Mouse (Mus musculus) ZHBTc4 (cell line): ENCODE data around the gene Cdk14.
"Not testable (repeated sequence)": the region's sequence is repeated elsewhere in the genome, so short reads cannot be mapped to it uniquely, and the experiment has no call there.

Source experiments
- DNase-seq: peaks from one replicate; pipeline ENCODE4 v3.0.0-alpha.2; 2011; ENCODE audit warnings: low read depth, low spot score

Cdk14 gene

DNA sequence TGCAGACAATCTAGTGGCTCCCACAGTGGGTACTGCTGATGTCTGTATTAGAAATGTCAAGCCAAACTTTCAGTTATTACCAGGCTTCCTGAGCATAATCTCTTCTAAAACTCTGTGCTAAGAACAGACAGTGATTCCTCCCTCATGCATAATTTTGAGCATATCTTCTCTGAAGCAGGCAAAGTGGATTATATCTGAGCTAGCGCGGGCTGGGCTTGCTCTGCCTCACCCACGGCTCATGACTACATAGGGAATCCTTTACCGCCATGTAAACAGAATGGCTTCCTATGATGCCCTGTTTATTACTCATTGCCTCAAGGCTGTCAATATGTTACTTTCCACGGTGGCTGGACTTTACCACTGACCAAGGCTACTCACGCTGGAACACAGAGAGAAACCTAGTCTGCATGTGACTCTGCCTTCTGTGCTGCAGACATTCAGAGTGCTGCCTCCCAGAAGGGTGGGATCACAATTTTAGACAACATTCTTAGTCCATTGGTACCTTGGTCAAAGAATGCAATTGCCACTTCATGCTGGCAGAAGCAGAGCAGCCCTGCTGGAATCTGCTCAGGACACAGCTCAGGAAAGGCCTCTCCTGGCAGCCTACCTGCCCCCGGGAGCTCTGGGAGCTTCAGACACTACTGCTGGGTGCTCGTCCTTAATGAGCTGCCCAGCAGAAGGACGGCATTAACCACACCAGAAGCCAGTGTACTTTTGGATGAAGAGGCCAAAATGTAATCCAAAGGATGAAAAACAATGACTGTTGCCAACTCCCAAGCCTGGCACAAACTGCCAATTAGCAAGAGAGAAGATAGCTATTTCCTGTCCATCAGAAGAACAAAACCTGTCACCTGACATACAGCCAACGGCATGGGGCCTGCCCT is 503.5 kb downstream of the Cdk14 start:
- no peak for DNase-seq

DNA sequence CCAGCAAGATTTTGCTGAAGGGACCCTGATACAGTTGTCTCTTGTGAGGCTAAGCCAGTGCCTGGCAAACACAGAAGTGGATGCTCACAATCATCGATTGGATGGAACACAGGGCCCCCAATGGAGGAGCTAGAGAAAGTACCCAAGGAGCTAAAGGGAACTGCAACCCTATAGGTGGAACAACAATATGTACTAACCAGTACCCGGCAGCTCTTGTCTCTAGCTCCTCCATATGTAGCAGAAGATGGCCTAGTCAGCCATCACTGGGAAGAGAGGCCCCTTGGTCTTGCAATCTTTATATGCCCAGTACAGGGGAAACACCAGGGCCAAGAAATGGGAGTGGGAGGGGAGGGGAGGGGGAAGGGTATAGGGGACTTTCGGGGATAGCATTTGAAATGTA is 515.2 kb downstream of the Cdk14 start:
- not testable (repeated sequence) for DNase-seq

DNA sequence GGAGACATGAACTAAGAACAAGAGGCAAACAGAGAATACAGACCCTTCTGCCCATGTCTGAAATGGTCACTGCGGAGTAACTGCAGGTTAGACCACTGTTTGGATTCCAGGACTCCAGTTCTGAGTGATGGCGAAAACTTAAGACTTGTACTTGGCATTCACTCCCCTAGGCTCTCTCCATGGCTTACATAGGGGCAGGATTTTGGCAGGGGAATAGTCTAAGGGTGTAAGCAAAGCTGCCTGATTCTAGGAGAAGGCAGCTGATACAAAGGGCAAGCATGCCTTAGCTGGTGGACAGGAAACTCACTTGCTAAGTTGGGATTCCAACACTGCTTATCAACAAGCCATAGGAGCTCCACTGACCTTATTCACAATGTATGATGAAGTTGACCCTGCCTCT is 521.9 kb downstream of the Cdk14 start:
- DNase-seq = no peak

DNA sequence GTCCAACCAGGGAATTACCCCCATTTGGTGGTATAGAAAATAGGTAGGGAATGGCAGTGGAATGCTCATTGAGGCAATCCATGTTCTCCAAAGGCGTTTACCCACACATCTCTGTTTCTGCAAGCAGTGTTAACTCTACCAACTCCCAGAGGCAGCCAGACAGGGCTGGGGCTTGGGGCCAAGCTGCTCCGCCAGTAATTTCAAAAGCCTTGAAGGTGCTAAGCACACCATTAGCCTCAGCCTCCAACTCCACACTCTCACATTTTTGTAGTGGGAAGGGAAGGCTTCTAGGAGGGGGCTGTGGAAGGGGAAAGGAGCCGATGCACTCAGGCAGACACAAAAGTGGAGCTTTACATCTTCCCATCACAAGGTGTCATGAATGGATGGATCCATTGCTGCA is 525.1 kb downstream of the Cdk14 start:
- no peak for DNase-seq

DNA sequence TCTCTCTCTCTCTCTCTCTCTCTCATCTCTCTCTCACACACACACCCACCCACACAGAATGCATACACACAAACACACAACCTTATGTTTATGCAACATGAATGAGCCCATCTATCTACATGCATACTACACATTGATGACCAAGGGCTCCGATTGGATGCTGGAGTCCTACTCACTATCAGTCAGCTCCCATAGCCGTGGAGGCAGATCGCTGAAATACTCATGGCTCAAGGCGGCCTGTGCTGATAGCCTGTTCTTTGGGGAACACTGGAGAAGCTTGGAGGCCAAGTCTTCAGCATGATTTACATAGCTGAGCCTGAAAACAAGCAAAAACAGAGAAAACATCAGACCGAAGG is 526.3 kb downstream of the Cdk14 start:
- no peak for DNase-seq

DNA sequence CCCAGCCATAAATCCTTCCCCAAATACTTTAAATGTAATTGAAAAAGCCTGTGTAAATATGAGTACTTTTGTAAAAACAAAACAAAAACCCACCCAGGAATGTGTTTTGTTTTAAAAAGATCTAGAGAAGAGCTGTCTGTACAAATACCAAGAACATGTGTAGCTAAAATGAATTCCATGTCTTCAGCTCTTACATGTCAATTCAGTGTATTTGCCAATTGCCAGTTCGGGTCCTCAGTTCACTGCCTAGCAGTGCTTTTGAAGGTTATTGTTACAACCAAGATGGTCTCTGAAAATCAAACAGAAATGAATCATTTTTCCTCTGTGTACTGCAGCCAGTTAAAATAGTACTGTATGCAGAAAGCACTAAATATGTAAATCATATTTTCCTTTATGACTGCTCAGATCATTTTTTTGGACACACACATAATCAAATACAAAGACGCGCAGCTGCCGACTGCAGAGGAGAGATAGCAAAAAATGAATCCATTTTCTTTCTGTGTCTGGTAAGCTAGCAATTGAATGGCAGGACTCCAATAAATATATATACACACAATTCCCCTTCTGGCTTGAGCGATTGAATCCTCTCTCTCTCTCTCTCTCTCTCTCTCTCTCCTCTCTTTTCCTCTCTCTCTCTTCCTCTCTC is 526.8 kb downstream of the Cdk14 start:
- DNase-seq = no peak

DNA sequence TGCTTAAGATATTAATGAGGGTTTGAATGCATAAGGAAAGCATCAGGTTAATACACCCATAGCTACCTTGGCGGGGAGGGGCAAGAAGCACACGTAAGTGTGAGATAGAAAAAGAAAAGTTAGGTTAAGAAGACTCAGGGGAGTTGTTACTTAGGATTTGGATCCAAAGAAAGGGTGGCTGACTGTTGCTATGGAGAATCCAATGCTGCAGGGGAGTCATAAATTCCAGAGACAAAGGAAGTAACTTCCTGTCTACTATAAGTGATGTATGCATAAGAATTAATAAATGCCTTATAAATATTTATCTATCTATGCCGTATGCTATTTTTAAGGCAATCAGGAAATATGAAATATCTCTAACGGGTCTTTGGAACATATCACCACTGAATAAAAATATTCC is 527.4 kb downstream of the Cdk14 start:
- DNase-seq = no peak

DNA sequence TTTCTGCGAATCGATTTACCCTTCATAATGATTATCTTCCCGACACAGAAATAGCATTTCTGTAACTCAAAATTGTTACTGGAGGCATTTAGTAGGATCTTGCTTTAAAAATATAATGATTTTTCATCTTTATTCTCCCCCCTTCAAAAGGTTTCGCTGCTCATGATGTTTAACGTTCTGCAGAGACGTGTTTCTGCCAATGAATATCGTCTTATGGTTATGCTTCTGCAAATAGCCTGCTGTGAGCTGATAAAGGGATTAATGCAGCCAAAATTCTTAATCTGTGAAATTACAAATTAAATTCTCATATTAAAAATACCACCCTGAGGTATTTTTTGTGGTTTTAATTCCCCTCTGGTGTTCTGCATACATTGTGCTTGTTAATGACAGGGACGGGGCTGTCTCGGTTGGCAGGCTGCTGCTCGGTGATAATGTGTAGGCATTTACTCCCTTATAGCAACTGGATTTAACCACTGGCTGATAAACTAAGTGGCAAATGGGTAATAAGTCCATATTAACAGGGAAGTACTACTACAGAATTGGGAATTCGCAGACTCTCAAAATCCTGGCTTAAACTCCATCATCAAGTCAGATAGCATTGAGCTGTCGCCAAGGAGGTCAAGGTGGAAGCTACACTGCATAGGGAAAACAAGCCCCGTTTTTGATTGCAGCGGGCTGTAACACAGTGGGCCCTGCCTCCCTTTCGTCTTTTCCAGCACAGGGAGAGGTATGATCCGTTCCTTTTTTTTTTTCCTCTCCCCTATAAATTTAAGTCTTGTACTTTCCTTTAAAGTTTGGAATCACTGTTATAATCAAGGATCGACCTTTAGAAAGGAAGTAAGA is 528.0 kb downstream of the Cdk14 start:
- no peak for DNase-seq

DNA sequence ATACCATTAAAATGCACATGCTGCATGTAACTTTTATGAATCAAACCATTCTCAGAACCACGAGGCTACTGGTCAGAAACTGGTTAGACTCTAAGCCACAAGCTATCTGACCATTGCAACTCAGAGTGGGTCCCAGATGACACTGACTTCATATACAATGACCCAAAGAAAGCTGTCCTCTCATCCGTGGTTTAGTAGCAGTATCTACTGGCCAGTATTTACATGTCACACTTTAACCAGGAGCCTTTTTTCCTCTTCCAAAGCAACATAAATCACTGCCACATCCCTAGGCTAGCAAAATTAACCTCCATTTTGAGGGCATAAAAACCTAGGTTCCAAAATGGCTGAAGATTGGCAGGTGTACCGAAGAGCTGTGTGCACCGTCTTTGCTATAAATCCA is 533.0 kb downstream of the Cdk14 start:
- no peak for DNase-seq

DNA sequence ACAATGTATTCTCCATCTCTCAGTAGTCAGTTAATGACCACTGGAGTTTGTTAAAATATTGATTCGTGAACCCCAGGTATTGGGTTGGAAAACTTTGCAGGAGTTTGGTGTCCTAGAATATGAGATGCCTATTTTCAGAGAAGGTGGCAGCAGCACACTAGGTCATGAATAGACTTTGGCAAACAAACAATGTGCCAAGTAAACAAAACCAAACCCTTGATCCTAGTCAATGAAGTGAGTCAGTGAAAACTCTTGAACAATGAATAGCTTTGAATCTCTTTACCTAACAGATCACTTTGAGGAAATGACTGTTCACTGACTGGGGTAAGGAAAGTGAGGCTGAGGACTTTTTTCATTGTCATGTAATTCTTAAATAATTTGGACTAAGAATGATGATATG is 537.3 kb downstream of the Cdk14 start:
- no peak for DNase-seq

DNA sequence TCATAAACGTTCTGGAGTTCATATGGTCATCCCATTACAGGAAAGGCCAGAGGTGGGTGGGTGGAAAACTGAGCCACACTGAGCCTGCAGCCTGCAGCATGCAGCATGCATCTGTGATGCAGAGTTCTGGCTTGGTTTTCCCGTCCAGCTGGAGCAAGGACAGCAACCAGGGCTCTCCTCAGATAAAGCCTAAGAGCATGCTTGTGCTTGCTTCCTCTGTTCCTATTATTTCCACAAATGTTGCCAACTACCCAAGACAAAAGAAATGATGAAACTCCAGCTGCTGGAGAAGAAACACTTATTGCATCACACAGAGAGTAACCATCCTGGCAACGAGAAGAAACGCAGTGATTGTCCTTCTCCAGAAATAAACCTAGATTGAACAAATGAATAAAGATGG is 539.8 kb downstream of the Cdk14 start:
- no peak for DNase-seq

DNA sequence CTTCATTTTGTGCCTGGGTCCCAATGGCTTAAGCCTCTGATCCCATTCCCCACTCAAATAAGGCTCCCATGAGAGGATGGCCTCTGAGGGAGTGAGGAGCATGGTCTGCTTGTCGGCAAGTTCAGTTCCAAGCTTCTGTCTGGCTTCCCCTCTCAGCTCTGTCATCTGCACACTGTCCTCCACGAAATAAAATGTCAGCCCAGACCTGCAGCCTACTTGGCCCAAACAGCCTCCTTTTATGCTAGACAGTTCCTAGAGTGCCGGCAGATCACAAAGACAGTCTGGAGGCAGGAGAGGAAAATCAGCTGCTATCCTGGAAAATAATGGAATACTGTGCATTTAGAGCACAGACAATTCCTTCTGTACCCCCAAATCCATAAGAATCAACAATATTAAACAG is 541.2 kb downstream of the Cdk14 start:
- no peak for DNase-seq

DNA sequence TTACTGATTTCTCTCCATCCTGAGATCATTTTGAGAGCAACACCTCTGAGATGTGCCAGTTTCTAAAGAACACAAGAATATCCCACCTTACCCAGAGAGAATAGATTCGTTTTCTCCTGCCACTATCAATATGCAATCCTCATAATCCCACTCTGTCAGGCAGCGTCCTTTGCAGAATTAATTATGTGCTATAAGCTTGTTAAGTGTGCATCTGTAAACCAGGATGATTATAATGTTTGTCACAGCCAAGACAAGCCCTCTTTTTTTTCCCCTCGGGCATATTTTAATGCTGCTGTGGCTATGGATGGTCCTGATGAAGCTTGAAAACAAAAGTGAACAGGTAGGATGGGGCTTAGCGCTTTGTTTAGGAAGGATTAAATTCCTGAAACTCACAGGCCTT is 542.5 kb downstream of the Cdk14 start:
- DNase-seq = no peak

DNA sequence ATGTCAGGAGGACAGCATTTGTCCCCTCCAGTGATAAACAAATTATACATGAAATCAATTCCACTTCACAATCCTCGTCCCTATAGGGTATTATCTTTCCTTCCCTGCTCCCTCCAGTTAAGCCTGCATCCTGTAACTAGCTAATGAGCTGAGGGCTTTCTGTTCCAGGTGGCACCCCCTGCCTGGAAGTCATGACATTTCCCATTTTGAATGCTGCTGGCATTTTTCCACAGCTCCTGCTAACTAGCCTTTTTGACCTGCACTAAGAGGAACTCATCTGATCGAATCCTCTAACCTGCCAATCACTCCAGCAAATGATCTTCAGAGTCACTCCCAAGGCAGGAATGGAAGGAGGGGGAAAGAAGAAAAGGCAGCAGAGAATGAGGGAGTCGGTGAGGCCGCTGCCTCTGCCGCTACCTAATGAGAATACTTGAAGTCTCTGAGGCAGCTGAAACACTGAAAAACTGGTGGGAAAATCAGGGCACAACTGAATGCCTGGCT is 542.9 kb downstream of the Cdk14 start:
- DNase-seq = no peak

DNA sequence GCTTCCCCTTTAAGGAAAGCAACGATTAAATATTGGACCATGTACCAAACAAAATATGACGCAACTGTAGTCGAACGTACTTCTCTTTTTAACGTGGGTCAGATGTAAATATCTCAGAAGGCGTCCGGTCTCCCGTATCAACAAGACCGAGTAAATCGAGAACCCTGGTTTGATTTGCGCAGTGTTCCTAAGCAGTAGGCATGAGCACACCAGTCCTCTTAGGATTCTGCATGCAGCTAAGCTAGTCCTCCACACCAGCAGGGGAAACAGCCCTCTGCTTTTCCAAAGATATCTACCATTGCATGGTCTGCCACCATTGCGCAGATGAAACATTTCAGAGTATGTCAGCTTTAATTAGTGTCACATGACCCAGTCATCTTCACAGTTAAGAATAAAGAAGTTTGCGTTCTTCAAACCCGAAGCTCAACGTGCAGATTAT is 543.4 kb downstream of the Cdk14 start:
- no peak for DNase-seq

DNA sequence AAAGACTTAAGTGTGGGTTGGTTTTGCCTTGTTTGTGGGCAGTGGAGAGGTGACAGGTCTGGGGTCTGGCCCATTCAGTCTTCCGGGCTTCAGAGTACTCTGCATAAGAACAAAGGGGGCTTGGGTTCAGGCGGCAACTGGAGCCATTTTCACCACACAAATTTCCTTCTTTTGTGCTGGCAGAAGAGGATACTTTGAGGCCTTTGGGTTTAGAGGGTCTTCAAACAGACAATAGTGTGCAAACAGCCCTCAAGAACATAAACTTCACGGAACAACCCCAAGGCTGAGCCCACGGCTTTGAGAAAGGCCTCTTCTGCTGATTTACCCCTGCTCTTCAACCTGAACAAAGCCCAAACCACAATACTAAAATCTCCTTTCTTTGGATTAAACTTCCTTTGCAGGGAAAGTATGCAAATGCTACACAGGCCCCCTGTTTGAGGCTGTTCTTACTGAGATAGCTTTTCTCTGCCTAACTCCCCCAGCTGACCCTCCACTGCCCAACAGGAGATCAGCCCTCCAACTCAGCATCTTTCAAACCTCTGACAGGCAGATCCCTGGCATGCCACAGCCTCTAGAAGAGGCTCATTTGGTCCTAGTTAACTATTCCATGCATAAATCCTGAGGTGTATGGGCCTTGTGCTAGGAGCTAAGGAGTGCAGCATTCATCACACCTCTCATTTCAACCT is 549.9 kb downstream of the Cdk14 start:
- peak; percentile 1 for DNase-seq

DNA sequence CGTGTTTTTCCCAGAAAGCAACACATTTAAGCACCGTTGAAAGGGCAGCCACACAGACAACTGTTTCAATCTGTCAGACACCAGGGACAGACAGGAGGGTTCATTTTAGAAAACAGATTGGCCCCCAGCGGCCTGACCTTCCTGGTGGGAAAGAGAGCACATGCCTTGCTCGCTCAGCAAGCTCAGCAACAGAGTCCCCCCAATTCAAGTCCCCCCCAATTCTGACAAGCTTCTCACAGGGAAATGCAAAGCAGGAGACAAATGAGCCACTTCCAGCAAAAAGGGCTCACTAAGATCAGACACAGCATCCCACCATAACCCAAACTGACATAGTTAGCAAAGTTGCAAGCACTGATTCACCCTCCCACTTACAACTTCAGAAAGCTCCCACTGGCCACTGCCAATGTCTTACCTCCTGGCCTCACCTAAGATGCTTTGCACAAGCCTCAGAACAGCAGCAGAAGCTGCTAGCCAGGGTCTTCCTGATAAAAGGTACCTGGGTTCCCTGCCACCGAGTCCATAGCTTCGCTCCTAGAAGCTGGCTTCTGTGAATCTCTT is 551.5 kb downstream of the Cdk14 start:
- DNase-seq = no peak

DNA sequence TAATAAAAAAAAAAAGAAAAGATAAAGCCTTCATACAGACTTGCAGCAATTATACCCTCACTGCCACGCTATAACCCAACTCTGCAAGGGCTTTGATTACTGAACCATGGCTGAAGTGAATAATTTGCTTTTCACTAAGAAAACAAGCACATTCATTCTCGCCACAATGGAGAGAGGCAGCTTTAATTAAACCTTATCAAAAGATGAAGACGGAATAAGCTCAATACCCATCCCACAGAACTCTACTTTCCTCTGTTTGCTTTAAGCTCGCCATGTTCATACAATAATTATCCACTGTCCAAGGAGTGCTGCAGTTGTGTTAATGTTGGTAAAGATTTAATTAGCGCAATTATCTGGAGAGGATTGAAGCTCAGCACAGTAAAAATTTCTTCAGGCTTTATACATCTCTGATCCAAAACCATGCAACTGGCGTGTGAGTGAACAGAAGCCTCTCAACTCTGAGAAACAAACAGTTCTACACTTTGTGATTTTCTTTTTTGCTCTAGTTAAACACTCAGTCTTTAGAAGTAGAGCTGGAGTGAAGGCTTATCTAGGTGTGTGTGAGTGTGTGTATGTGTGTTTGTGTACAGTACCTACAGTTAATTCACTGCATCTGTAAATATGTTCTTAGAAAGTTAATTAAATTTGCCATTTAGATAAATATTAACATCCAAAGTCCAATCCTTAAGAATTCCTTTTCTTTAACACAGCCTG is 552.1 kb downstream of the Cdk14 start:
- no peak for DNase-seq

DNA sequence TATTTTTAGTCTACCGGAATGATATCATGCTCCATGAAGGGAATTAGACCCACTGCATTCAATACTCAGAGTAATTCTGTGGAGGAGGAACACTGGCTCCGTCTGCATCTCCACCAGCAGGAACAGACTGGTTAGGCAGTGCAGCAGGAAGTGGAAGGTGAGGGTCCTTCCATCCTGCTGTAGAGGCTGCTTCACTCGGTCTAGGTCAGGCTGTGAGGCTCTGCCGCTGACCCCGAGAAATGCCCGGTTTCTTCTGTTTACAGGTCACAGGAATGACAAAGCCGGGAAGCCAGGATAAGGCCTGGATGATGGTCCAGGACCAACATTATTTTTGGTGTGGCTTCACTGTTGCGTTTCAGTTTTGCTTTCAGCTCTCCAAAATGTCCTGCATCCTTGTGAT is 553.2 kb downstream of the Cdk14 start:
- no peak for DNase-seq

DNA sequence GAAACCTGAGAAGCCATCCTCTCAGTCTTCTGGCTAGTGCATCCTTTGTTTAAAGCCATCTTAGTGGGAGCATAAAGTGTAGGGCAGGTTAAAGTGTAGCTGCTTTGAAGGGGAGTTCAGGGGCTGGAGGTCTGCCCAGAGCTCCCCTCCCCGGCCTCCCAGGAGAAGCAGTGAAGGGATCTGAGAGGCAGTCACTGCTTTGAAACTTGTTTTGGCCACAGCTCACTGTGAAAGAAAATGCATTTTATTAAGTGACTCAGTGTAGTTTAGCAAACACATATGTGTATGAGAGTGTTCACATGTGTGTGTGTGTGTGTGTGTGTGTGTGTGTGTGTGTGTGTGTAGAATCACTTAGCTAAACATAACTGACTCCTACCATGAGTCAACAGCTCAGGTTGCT is 554.0 kb downstream of the Cdk14 start:
- DNase-seq = no peak

DNA sequence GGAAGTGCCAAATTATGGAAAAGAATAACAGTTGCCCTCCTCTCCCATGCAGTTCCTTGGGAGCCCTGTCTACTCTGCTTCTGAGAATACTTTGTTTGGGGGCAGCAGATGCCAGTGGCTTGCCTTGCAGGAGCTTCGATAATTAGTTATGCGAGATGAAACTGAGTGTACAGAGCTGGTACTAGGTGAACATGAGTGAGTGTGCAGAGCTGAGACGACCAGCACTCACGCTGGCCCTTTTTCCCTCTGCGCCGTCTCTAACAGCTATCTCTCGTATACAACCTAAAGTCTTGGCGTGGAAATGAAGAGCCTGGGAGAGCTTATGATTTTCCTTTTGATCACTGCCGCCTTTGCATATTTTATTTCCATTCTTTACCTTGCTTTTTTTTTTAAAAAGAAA is 558.5 kb downstream of the Cdk14 start:
- DNase-seq = no peak
